19 mouse cellular contexts compared by ENCODE assay signal in genomic region chr11:65609056-65609455, GRCm38 (mm10).
"Had no signal": no experiment of that assay in that cellular context is flagged by ENCODE, and none has a peak within 500 bp of the region (broad histone marks: within the 10 kb centered on the region; RNA-seq: fewer than 3 reads in every experiment).

No protein-coding gene starts in this region.

- H3K4me3 ChIP-seq: midbrain, embryonic 10.5 days; midbrain, embryonic 12.5 days; myocyte; neural tube, embryonic 13.5 days; neural tube, embryonic 15.5 days had no signal

- H3K27me3 ChIP-seq: midbrain, embryonic 12.5 days; neural tube, embryonic 13.5 days; neural tube, embryonic 15.5 days had no signal

- DNase-seq: lung, adult 18-20 months; lung, embryonic 14.5 days; lung, postnatal 10 days; lung, postnatal 4 days; midbrain, embryonic 14.5 days; retina, postnatal 1 day; right cerebral cortex, adult 18-20 months; right cerebral cortex, postnatal 25 days; right cerebral cortex, postnatal 4 days; spleen, adult 18-20 months; thymus, adult 18-20 months; thymus, postnatal 14 days; thymus, postnatal 36 days had no signal

- H3K36me3 ChIP-seq: midbrain, embryonic 10.5 days; midbrain, embryonic 12.5 days; neural tube, embryonic 13.5 days; neural tube, embryonic 15.5 days had no signal

- H3K9me3 ChIP-seq: midbrain, embryonic 10.5 days; midbrain, embryonic 12.5 days; neural tube, embryonic 13.5 days; neural tube, embryonic 15.5 days had no signal

- H3K4me1 ChIP-seq: midbrain, embryonic 10.5 days; midbrain, embryonic 12.5 days; neural tube, embryonic 13.5 days; neural tube, embryonic 15.5 days had no signal

- H3K9ac ChIP-seq: lung, embryonic 14.5 days; midbrain, embryonic 12.5 days; neural tube, embryonic 13.5 days; neural tube, embryonic 15.5 days had no signal

- H3K27ac ChIP-seq: midbrain, embryonic 10.5 days; midbrain, embryonic 12.5 days; neural tube, embryonic 13.5 days; neural tube, embryonic 15.5 days had no signal

- ATAC-seq: midbrain, embryonic 16.5 days had no signal

- H3K4me2 ChIP-seq: lung, embryonic 14.5 days; midbrain, embryonic 12.5 days; neural tube, embryonic 13.5 days; neural tube, embryonic 15.5 days had no signal
